Mouse (Mus musculus) cerebellum, postnatal 4 days (tissue): ENCODE results near the gene Tnfaip8l1.

Experiments
- DNase-seq, 2 experiments: peaks; one replicate each; pipeline ENCODE4 v3.0.0; 2022; ENCODE audit warnings: low spot score in 2 of 2, mixed read lengths in 1 of 2

Tnfaip8l1 gene

DNA sequence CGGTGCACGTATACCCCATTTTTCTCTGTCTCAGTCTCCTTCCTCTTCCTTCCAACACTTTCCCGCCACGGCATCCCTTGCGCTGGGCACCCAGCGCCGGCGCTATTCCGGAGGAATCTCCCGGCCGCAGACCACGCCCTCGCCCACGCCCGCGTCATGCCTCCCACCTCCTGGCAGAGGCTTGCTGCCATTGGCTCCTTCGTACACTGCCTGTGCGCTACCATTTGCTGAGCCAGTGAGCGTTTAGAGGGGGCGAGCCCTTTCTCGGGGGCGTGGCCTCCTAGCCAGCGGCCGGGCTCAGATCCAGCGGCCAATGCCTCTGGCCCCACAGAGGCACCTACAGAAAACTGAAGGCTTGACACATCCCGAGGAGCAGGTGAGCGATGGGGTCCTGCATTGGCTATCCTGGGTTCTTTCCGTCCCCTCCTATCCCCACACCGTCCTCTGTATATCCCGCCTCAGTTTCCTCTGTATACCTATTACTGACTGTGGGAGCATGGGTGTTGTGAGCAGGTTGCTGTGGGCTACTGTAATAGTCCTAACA is at the start of gene Tnfaip8l1:
Gene Tnfaip8l1 (plus strand): TSS at position 247 of the 544 bp plus-strand sequence.
- DNase-seq: peak; percentile 86 to 89

- no peak for DNase-seq
Measured at GRCm38 (mm10) chr17:56112743-56113142, 49.5 kb upstream of the Tnfaip8l1 start.

GRCm38 (mm10) chr17:56116193-56116592 is 46.1 kb upstream of the Tnfaip8l1 start:
- no peak for DNase-seq

DNA sequence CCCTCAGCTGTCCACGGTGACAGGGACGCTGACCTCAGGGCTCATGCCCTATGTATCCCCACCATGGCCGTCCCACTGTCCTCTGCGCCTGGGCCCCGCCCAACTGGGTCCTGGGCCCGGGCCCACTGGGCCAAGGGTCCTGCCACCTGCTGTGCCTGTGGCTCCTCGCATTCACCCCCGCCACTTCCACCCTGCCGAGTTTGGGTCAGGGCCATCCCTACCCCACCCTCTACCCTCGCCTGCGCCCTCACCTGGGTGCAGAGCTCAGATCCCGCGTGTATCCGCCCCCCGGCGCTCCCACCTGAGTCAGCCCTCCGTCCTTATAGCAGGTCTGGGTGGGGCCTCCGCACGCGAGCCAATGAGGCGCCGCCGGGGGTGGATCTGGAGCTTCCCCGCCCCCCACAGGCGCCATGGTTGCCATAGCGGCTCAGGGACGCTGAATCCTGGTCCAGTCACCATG is 45.0 kb upstream of the Tnfaip8l1 start, which contains the start of gene Plin5:
Gene Plin5 (minus strand): TSS at position 346 of the 460 bp plus-strand sequence.
- peak in 1 of 2 experiments; percentile 51 for DNase-seq

DNA sequence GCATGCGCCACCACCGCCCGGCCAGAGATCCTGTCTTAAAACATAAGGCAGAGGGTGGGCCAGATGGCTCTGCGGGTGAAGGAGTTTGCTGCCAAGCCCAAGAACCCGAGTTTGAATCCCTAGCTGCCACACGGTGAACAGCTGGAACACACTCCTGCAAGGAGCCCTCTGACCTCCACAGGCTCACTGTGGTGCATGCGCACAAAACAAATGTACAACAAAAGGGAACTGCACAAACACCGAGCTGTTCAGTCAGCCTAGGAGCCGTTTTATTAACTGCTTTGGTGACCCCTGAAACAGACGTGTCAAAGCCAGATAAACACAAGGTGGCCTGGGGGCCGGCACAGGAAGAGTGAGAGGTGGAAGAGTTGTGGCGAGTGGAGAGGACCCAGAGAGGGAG is 42.8 kb upstream of the Tnfaip8l1 start:
- no peak for DNase-seq

GRCm38 (mm10) chr17:56119981-56120880 is 42.0 kb upstream of the Tnfaip8l1 start:
- peak in 1 of 2 experiments; percentile 38 for DNase-seq

DNA sequence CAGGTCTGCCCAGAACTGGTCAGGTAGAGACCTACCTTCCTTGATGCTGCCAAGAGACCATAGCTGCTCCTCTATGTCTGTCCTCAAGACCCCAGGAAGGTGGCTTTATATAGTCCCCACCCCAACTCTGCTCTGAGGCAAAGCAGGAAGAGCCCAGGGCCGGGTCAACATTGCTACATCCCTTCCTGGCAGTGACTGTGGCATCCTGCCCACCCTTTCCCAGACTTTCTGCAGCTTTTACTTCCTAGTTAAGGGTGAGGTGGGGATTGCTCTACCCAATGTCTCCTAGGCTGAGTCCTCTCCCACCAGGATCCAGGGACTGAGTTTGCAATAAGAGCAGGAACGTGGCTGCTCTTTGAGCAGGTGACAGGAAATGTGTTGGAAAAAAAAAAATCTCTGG is 40.5 kb upstream of the Tnfaip8l1 start, which contains the start of gene Lrg1:
Gene Lrg1 (minus strand): TSS at position 176 of the 400 bp plus-strand sequence.
- no peak for DNase-seq

DNA sequence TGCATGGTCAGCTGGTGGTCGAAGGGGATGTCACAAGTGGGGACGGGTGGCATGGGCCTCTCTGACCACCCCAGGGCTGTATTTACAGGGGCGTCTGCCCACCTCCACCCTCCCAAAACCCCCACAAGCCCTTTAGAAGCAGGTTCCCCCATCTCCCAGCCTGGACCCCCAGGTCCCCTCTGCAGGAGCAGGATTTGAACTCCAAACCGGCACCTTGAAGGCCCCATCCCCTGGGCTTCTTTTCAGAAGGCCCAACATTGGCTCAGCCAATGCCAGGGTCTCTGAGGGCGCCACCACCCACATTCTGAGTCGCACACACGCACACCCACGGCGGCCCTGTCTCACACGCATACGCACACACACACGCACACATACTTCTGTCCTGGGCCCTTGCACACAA is 39.1 kb upstream of the Tnfaip8l1 start:
- DNase-seq: no peak

GRCm38 (mm10) chr17:56123681-56124340 is 38.5 kb upstream of the Tnfaip8l1 start:
- DNase-seq: no peak

GRCm38 (mm10) chr17:56124377-56125275 is 37.7 kb upstream of the Tnfaip8l1 start:
- peak in 1 of 2 experiments; percentile 60 for DNase-seq

GRCm38 (mm10) chr17:56125276-56125630 is 37.0 kb upstream of the Tnfaip8l1 start:
- no peak for DNase-seq

DNA sequence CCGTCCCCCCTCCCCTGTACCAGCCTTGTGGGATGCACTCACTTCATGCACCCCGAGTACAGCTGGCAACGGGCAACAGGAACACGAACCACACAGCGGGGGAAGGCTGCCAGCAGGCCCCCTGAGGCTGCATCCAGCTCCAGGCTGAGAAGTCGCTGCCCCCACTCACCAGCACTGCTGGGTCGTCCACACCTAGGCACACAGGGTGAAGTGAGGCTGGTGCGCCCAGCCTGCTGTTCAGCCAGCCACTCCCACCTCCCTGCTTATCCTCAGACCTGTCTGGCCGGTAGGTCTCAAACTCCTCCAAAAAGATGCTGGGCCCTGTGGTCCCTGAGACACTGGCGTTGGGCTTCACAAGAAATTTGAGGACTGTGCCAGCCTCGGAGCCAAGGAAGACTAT is 36.1 kb upstream of the Tnfaip8l1 start:
- DNase-seq: no peak

- no peak for DNase-seq
Measured at GRCm38 (mm10) chr17:56128246-56128645, 34.0 kb upstream of the Tnfaip8l1 start.

- no peak for DNase-seq
Measured at GRCm38 (mm10) chr17:56131136-56131535, 31.1 kb upstream of the Tnfaip8l1 start.

GRCm38 (mm10) chr17:56131814-56132213 is 30.5 kb upstream of the Tnfaip8l1 start:
- DNase-seq: peak; percentile 53 to 77

DNA sequence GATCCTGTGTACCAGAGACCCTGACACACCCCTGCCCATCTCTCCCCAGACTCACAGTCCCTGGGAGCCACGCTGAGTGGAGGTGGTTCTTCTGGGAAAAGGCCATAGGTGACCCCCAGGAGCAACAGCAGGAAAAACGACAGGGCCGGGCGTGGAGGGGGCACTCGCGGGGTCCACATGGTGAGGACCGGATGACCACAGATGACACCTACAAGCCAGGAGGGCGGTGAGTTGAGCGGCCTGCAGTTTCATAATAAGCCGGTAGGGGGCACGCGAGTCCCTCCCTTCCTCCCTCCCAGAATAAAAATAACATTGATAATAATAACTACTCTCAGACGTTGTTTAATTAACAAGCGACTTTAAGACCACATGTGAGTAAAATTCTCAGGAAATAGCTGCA is 29.6 kb upstream of the Tnfaip8l1 start:
- peak; percentile 56 to 77 for DNase-seq

DNA sequence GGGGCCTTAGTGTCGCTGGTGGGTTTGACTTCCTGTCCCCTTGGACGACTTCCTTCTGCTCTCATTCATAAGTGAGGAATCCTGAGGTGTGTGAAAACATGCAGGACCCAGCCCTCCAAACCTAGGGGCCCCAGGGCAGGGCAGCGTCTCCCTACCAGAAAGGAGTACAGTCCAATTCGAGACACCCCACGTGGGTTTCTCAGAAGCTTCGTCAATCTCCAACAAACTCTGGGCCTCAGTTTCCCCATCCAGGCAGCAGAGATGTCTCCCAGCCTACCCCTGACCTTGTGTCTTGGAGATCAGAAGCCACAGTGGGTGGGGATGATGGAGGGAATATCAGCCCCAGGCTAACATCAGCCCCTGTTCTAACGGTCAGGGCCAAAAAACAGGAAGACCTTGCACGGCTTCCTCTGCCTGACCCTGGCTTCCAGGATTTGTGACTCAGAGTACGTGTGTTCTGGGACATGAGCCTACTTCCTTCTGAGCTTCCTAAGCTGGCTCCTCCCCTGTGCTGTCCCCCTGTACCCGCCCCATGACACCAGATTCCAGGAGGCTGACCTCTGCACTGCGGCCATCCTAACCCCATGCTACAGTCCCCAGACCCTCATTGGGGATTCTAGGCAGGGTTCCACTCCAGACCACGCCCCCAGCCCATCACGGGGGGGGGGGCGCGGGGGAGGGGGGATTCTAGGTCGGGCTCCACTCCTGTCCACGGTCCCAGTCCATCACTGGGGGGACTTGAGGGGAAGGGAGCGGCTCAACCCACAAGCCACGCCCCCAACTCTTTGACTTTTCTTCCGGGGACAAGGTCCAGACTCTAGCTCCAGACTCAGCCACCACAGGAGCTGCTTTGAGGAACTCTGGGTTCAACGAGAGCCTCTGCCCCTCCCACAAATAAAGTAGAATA is 28.6 kb upstream of the Tnfaip8l1 start:
- no peak for DNase-seq

GRCm38 (mm10) chr17:56134463-56134971 is 27.8 kb upstream of the Tnfaip8l1 start:
- peak; percentile 44 to 71 for DNase-seq

DNA sequence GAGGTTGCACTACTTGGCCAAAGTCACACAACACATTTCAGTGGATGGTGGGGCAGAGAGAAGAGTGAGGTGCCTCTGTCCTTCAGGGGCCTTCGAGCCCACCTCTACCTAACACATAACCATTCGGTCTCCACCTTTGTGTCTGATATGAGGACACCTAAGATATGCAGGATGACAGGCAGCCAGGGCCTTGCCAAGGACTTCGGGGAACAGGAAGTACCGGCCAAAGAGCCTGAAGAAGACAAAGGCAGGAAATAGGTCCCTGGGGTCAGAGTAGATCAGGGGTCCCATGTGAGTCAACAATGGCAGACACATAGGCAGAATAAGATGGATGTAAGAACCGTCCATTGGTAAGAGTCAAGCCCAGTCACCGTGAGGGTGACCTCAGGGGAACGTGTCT is 25.7 kb upstream of the Tnfaip8l1 start:
- DNase-seq: no peak
